Mouse (Mus musculus): ENCODE measurements around the gene Tmem151b.

- TF ChIP-seq MAFK (IDR thresholded peaks at IDR 0.05; ENCODE audit: insufficient read depth, low read depth, low read length) (no peak), CHD2 (IDR thresholded peaks at IDR 0.05; ENCODE audit: low read depth, low read length) (no peak), ZNF384 (IDR thresholded peaks at IDR 0.05; ENCODE audit: low read depth, low read length) (no peak), ZC3H11A (IDR thresholded peaks at IDR 0.05; ENCODE audit: borderline replicate concordance, low read depth, low read length) (no peak), HCFC1 (IDR thresholded peaks at IDR 0.05; ENCODE audit: borderline replicate concordance, insufficient read depth, low read length) (no peak)
Observed at GRCm38 (mm10) chr17:45515806-45516205, 33.7 kb downstream of the Tmem151b start.

Measured in ES-E14 (cell line).